Mouse (Mus musculus) v-Abl transformed pro-B cells (cell line): ENCODE results near the gene Gm6408.
"Not testable (repeated sequence)": the region's sequence is repeated elsewhere in the genome, so short reads cannot be mapped to it uniquely, and the experiment has no call there.

Experiments used
- in situ Hi-C, 2 experiments: fragments of 400-800 bp; cut with MboI; formaldehyde crosslinking; loops; one replicate each; pipeline ENCODE4 v1.15.1; 2025; ENCODE audit not compliant: unreplicated experiment in 2 of 2

Gene Gm6408

DNA sequence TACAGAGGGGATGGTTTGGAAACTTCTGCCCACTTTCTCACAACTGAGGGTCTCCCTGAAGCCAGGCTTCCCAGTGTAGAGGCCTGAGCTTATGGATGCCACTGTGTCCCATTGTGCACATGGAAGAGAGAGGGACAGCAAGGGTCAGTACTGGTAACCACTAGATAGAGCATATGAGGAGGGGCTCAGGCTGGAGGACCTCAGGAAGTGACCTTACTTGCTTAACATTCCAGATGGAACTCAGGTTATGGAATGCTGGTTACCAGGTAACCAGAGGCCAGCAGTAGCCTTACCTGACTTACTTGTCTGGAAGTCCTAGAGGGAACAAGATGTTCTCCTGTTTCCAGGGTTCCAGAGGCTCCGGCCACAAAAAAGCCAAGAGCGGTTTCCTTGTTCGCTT lies at the start of gene Gm6408:
Gene Gm6408 (plus strand): TSS at position 301 of the 400 bp plus-strand sequence.
- in situ Hi-C loops = loop anchor here in 1 of 2 experiments (25.0 kb wide), 2 partner anchors 1244 to 1469 kb away; partner anchors contain the start of gene Zfp655

DNA sequence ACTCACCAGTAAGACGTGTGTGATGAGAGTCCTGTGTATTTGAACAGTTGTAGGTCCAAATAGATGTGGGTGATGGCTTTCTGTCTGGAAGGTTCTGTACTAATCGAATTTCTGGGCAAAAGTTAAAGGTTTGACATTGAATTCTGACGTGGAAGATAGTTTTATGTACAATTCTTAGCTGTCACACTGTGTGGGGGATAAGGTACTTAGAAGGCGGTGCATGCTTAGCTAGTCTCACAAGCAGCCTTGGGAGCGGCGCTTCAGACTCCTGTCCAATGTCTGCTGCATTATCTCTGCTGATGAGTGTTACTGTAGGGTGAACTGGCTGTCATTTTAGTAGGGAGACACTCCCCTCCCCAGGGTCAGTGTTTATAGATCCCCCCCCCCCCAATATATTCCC lies 49.3 kb upstream of the Gm6408 start:
- in situ Hi-C loops = no loop called here

DNA sequence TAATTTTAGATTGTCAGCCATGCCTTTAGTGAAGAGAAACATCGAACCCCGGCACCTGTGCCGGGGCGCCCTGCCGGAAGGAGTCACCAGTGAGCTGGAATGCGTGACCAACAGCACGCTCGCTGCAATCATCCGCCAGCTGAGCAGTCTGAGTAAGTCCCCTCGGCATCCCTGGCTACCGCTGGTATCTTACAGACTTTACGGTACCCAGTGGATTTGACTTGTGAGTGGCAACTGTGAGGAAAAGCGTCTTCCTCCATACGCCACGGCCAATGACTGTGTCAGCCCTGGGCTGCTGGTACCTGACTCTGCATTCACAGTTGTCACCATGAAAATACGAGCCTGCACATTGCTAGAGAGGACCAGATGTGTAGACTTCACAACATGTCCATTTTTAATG lies 46.4 kb upstream of the Gm6408 start:
- in situ Hi-C loops = no loop called here

DNA sequence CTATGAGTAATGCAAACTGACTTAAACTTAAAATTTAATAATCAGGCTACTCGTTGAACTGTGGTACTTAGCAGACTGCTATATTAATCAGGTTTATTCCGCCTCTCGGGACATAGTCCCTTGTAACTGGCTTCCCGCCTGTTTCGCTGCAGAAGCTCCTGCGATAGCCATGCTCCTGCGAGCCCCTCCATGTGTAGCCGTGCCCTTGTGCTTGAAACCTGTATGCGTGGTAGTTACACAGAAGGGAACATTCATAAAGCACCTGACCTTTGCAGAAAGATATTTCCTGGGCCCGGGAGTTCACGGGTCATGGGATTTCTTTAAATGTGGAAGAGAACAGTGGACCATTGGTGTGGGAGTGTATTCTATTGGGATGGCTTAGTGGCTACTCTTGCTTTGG lies 45.0 kb upstream of the Gm6408 start:
- in situ Hi-C loops = no loop called here

DNA sequence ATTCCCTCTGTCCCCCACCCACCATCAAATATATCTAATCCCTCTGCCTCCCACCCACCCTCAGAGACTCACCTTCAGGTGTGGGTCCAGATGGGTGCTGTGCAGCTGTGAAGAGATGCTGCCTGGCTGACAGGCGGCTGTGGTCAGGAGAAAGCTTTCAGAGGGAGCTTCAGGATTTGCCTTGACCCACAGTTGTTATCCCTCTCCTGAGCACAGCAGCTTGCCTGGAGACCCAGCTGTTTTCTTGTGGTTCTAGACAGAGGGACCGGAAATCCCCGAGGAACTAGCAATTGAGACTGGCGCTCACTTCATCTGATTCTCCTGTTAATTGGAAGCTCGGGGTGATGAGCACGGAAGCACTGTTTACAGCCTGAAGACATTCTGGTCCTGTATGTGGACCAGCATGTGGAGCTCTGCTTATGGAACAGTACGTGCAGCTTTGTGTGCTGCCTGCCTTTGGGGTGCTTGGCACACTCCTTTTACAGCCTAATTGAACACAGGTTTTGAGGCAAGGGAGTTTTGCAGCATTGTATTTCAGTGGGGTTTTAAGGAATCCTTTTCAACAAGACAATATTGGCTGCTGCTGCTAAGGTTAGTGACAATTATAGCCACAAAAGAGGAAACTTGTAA lies 42.5 kb upstream of the Gm6408 start:
- in situ Hi-C loops = no loop called here

- in situ Hi-C loops = no loop called here
These were observed 41.5 kb upstream of the Gm6408 start for GRCm38 (mm10) chr5:146440273-146440672.

DNA sequence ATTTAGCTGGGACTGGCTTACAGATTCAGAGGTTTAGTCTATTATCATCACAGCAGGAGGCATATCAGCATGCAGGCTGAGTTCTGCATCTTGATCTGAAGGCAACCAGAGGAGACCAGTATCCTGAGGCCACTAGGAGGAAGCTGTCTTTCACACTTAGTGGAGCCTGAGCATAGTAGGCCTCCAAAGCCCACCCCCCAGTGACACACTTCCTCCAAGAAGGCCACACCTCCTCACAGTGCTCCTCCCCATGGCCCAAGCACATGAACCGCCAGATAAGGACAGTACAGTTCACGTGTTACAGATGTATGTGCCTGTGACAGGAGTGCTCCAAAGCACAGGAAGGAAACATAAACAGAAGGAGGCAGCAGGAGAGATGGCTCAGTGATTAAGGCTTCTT lies 39.0 kb upstream of the Gm6408 start:
- in situ Hi-C loops = no loop called here

GRCm38 (mm10) chr5:146446633-146447032 lies 35.1 kb upstream of the Gm6408 start:
- in situ Hi-C loops = no loop called here

- in situ Hi-C loops = loop anchor here in 1 of 2 experiments (25.0 kb wide), 1 partner anchor 1739 kb away; no protein-coding TSS in a partner anchor
These were observed 30.0 kb upstream of the Gm6408 start for GRCm38 (mm10) chr5:146451592-146452254.

- in situ Hi-C loops = loop anchor here in 1 of 2 experiments (25.0 kb wide), 1 partner anchor 1741 kb away; no protein-coding TSS in a partner anchor
These were observed 28.2 kb upstream of the Gm6408 start for GRCm38 (mm10) chr5:146453556-146453955.

GRCm38 (mm10) chr5:146461612-146462011 lies 20.2 kb upstream of the Gm6408 start:
- in situ Hi-C loops = loop anchor here in 1 of 2 experiments (25.0 kb wide), 1 partner anchor 1749 kb away; no protein-coding TSS in a partner anchor

GRCm38 (mm10) chr5:146466663-146467062 lies 15.1 kb upstream of the Gm6408 start:
- in situ Hi-C loops = loop anchor here in 1 of 2 experiments (25.0 kb wide), 1 partner anchor 1754 kb away; no protein-coding TSS in a partner anchor

DNA sequence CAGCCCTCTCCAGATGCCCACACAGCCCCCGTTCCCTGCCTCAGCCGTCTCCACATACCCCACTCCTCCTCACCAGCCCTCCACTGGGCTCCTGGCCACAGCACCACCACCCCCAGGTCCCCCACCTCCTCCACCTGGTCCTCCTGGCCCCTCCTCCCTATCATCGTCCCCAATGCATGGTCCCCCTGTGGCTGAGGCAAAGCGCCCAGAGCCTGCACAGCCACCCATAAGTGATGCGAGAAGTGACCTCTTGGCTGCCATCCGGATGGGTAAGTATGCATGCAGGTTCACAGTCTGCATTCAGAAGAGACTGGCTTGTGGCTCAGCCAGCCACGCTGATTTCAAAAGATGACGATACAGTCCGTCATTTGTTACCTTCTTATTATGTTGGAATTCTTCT lies 13.5 kb upstream of the Gm6408 start:
- in situ Hi-C loops = loop anchor here in 1 of 2 experiments (25.0 kb wide), 1 partner anchor 1756 kb away; no protein-coding TSS in a partner anchor

DNA sequence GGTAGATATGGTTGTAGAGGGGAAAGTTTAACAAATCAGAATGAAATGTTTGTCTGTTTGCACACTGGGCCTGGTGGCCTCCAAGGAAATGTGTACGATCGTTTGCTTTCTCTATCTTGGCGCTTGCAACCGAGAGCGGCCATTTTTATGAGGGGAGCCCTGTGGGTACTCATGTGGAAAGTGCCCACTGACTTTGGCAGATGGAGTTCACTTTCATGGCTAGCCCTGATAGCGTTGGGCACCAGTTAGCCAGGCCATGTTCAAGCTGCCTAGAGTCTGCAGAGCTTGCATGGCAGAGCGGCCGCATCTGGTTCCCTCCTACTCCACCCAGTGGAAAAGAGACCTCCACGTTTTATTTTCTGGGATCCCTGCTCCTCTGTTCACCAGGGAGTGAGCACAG lies 10.9 kb upstream of the Gm6408 start:
- in situ Hi-C loops = loop anchor here (5.0 to 25.0 kb wide), 3 partner anchors 136 to 1759 kb away; no protein-coding TSS in a partner anchor

DNA sequence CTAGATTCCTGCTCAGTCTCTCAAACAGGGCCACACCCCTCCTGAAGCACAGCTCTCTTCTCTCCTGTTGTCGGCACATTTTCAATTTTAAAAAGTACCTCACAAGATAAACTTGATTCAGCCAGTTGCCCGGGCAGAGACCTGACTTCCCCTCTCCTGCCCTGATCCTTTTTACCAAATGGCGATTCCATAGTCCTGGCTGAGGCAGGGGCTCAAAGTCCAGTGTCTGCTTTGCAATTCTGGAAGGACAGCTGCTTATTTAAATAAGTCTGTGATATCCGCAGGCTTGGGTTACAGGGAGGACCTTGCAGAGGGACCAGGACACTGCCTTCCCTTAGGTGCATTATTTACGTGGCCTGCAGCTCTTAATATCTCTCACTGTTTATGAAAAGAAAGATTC lies 10.5 kb upstream of the Gm6408 start:
- in situ Hi-C loops = loop anchor here (5.0 to 25.0 kb wide), 3 partner anchors 137 to 1759 kb away; no protein-coding TSS in a partner anchor

DNA sequence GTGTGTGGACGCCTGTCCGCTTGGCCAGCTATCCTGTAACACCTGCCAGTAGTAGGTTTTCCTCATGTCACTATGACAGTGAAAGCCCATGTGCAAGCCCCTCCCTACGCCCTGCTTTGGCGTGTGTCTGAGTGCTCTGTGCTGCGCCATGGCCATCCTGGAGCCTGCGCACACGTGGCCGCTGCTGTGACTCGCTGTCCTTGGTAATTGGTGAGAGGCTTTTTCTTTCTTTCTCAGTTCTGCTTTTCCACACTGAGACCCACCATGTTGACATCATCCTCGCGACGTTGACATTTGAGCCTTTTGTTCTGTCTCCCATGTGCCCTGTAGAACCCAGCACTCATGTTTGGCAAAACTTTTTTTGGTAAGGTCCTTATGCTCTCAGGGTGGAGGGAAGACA lies 9.9 kb upstream of the Gm6408 start:
- in situ Hi-C loops = loop anchor here (5.0 to 25.0 kb wide), 3 partner anchors 137 to 1760 kb away; no protein-coding TSS in a partner anchor

GRCm38 (mm10) chr5:146479564-146479963 lies 2.2 kb upstream of the Gm6408 start:
- in situ Hi-C loops = loop anchor here in 1 of 2 experiments (5.0 to 25.0 kb wide), 4 partner anchors 145 to 1467 kb away; partner anchors contain the start of genes 1700001J03Rik and Zfp655

- in situ Hi-C loops = loop anchor here in 1 of 2 experiments (25.0 kb wide), 2 partner anchors 1252 to 1477 kb away; partner anchors contain the start of gene Zfp655
These were observed 7.2 kb downstream of the Gm6408 start for GRCm38 (mm10) chr5:146488959-146489358.

DNA sequence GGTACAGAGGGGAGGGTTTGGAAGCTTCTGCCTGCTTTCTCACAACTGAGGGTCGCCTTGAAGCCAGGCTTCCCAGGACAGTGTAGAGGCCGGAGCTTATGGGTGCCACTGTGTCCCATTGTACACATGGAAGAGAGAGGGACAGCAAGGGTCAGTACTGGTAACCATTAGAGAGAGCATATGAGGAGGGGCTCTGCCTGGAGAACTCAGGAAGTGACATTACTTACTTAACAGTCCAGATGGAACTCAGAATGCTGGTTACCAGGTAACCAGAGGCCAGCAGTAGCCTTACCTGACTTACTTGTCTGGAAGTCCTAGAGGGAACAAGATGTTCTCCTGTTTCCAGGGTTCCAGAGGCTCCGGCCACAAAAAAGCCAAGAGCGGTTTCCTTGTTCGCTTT lies 9.3 kb downstream of the Gm6408 start, which contains the start of gene Gm6370:
Gene Gm6370 (plus strand): TSS at position 301 of the 400 bp plus-strand sequence.
- in situ Hi-C loops = loop anchor here in 1 of 2 experiments (25.0 kb wide), 2 partner anchors 1254 to 1479 kb away; partner anchors contain the start of gene Zfp655

DNA sequence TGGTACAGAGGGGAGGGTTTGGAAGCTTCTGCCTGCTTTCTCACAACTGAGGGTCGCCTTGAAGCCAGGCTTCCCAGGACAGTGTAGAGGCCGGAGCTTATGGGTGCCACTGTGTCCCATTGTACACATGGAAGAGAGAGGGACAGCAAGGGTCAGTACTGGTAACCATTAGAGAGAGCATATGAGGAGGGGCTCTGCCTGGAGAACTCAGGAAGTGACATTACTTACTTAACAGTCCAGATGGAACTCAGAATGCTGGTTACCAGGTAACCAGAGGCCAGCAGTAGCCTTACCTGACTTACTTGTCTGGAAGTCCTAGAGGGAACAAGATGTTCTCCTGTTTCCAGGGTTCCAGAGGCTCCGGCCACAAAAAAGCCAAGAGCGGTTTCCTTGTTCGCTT lies 20.3 kb downstream of the Gm6408 start, which contains the start of gene 4930449I24Rik:
Gene 4930449I24Rik (plus strand): TSS at position 301 of the 400 bp plus-strand sequence.
- in situ Hi-C loops = not testable (repeated sequence)

- in situ Hi-C loops = not testable (repeated sequence)
These were observed 32.1 kb downstream of the Gm6408 start, which contains the start of gene Gm3402 for GRCm38 (mm10) chr5:146513823-146514222. Gene Gm3402, plus strand, starts transcription at chr5:146514123.
